Mouse (Mus musculus): ENCODE results near the gene Colgalt1.

- peak; percentile 5; the same call in 1 of the 2 replicates for TF ChIP-seq BHLHE40 (IDR thresholded peaks at IDR 0.05; ENCODE audit: low read depth, low read length)
- no peak for TF ChIP-seq SMC3 (IDR thresholded peaks at IDR 0.05; ENCODE audit: low read depth, low read length)
- TF ChIP-seq CTCF (conservative IDR thresholded peaks at IDR 0.05 in 1 of 2, IDR thresholded peaks at IDR 0.05 in 1 of 2; ENCODE audit: low read depth in 2 of 2, low read length in 2 of 2) = no peak
- TF ChIP-seq GABPA (IDR thresholded peaks at IDR 0.05; ENCODE audit: insufficient replicate concordance, low read depth, low read length) = no peak
- no peak for TF ChIP-seq CHD1 (IDR thresholded peaks at IDR 0.05; ENCODE audit: low read depth, low read length)
- TF ChIP-seq ZC3H11A (IDR thresholded peaks at IDR 0.05; ENCODE audit: low read depth, low read length) = no peak
- no peak for TF ChIP-seq UBTF (IDR thresholded peaks at IDR 0.05; ENCODE audit: low read depth, low read length)
- TF ChIP-seq TCF12 (IDR thresholded peaks at IDR 0.05; ENCODE audit: low read depth, low read length) = 0 out of 2 replicates have a peak, but pooled peaks have one; percentile 11
- TF ChIP-seq POLR2A (IDR thresholded peaks at IDR 0.05; ENCODE audit: low read depth, low read length) = no peak
- TF ChIP-seq EP300 (IDR thresholded peaks at IDR 0.05; ENCODE audit: low read length) = no peak
- TF ChIP-seq ZMIZ1 (IDR thresholded peaks at IDR 0.05; ENCODE audit: low read depth, low read length) = no peak
- TF ChIP-seq USF1 (IDR thresholded peaks at IDR 0.05; ENCODE audit: low read depth, low read length) = no peak
- peak; percentile 76 for TF ChIP-seq ZNF384 (IDR thresholded peaks at IDR 0.05; ENCODE audit: low read depth, low read length)
- TF ChIP-seq MEF2A (IDR thresholded peaks at IDR 0.05; ENCODE audit: borderline replicate concordance, low read depth, low read length) = no peak
These were observed 54.7 kb downstream of the Colgalt1 start for GRCm38 (mm10) chr8:71665331-71666130.

Measured in CH12.LX (cell line).